Mouse (Mus musculus) limb, embryonic 12.5 days (tissue): ENCODE data around the gene Ugt1a6b. TPM values are rescaled to one million over a fixed set of nuclear protein-coding genes. Genes with fewer than 3 reads are reported as not detected.

ENCODE experiments used
- ATAC-seq: fragments of 200-750 bp; cut with Nextera tagmentation; 2 replicates; pipeline ENCODE4 v1.8.0; 2017; ENCODE audit warnings: low read depth, moderate TSS enrichment; ENCODE audit not compliant: insufficient number of reproducible peaks, insufficient read depth, low FRiP score, low TSS enrichment
- H3K27ac ChIP-seq: fragments of 300-500 bp; sonication (generic); 2 replicates; pipeline ENCODE4 v1.5.1; 2016; ENCODE audit warnings: mild to moderate bottlenecking, moderate library complexity
- H3K27me3 ChIP-seq: fragments of 300-500 bp; sonication (generic); 2 replicates; pipeline ENCODE4 v1.6.1; 2016; ENCODE audit warnings: mild to moderate bottlenecking, moderate library complexity
- H3K36me3 ChIP-seq: fragments of 300-500 bp; sonication (generic); 2 replicates; pipeline ENCODE4 v1.6.1; 2016; ENCODE audit warnings: mild to moderate bottlenecking, moderate library complexity
- H3K4me1 ChIP-seq: fragments of 300-500 bp; sonication (generic); replicated peaks from 2 replicates; pipeline ENCODE4 v1.6.1; 2016
- H3K4me2 ChIP-seq: fragments of 300-500 bp; sonication (generic); 2 replicates; pipeline ENCODE4 v1.6.1; 2016; ENCODE audit warnings: mild to moderate bottlenecking, moderate library complexity
- H3K4me3 ChIP-seq: fragments of 300-500 bp; sonication (generic); replicated peaks from 2 replicates; pipeline ENCODE4 v1.5.1; 2016; ENCODE audit warnings: mild to moderate bottlenecking
- H3K9ac ChIP-seq: fragments of 300-500 bp; sonication (generic); replicated peaks from 2 replicates; pipeline ENCODE4 v1.6.1; 2016; ENCODE audit warnings: mild to moderate bottlenecking, moderate library complexity
- H3K9me3 ChIP-seq: fragments of 300-500 bp; sonication (generic); 2 replicates; pipeline ENCODE4 v1.6.1; 2016; ENCODE audit warnings: mild to moderate bottlenecking, moderate library complexity
- WGBS: fragments of 180-500 bp; shearing (Covaris S2); methylation state at CpG from one replicate; pipeline ENCODE4 v1.1.7; 2016; 5-methylcytosine and 5-hydroxymethylcytosine counted together
- polyA plus RNA-seq: library from polyadenylated mRNA; unstranded; fragments of >200 nt; fragmentation: Nextera tagmentation; extraction: Ambion mirVana; gene quantifications from 2 replicates; pipeline ENCODE4 v1.2.1, GENCODE M21; 2016

Gene Ugt1a6b
- polyA plus RNA-seq, 1 experiment from 2014 or later = not detected

GRCm38 (mm10) chr1:88248658-88249057 lies 145.6 kb downstream of the Ugt1a6b start:
- Histone ChIP-seq H3K4me1 (no peaks in the 10 kb centered on the region), H3K27ac (no peak overlapping the region), H3K36me3 (no peaks in the 10 kb centered on the region), H3K4me3 (no peak overlapping the region), H3K9ac (no peak overlapping the region), H3K27me3 (no peaks in the 10 kb centered on the region), H3K9me3 (peaks cover 96% of the 10 kb centered on the region), H3K4me2 (no peak overlapping the region)
- no peak for ATAC-seq
- WGBS = 73% methylated on average over 4 of the region's 4 CpGs

GRCm38 (mm10) chr1:88249596-88249995 lies 146.5 kb downstream of the Ugt1a6b start:
- no peak overlapping the region for H3K4me3 ChIP-seq
- no peaks in the 10 kb centered on the region for H3K36me3 ChIP-seq
- no peak for ATAC-seq
- H3K27ac ChIP-seq = no peak overlapping the region
- no peak overlapping the region for H3K9ac ChIP-seq
- WGBS = 75% methylated on average over 7 of the region's 7 CpGs
- H3K9me3 ChIP-seq = peaks cover 96% of the 10 kb centered on the region
- H3K4me2 ChIP-seq = no peak overlapping the region
- H3K4me1 ChIP-seq = no peaks in the 10 kb centered on the region
- no peaks in the 10 kb centered on the region for H3K27me3 ChIP-seq

GRCm38 (mm10) chr1:88250023-88250422 lies 147.0 kb downstream of the Ugt1a6b start:
- Histone ChIP-seq H3K27me3 (no peaks in the 10 kb centered on the region), H3K36me3 (no peaks in the 10 kb centered on the region), H3K4me2 (no peak overlapping the region), H3K4me1 (no peaks in the 10 kb centered on the region), H3K9me3 (peaks cover 96% of the 10 kb centered on the region), H3K4me3 (no peak overlapping the region), H3K27ac (no peak overlapping the region), H3K9ac (no peak overlapping the region)
- WGBS = 81% methylated on average over 5 of the region's 5 CpGs
- no peak for ATAC-seq

- ATAC-seq = no peak
- 74% methylated on average over 8 of the region's 8 CpGs for WGBS
Observed at GRCm38 (mm10) chr1:88253106-88253505, 150.1 kb downstream of the Ugt1a6b start.

GRCm38 (mm10) chr1:88253540-88253939 lies 150.5 kb downstream of the Ugt1a6b start:
- no peaks in the 10 kb centered on the region for H3K36me3 ChIP-seq
- no peak overlapping the region for H3K27ac ChIP-seq
- ATAC-seq = no peak
- no peaks in the 10 kb centered on the region for H3K4me1 ChIP-seq
- peaks cover 94% of the 10 kb centered on the region for H3K9me3 ChIP-seq
- no peak overlapping the region for H3K4me3 ChIP-seq
- H3K9ac ChIP-seq = no peak overlapping the region
- H3K4me2 ChIP-seq = no peak overlapping the region
- 71% methylated on average over 6 of the region's 6 CpGs for WGBS
- no peaks in the 10 kb centered on the region for H3K27me3 ChIP-seq

More at GRCm38 (mm10) chr1:88253106-88253505, 150.1 kb downstream of the Ugt1a6b start:
- no peak overlapping the region for H3K9ac ChIP-seq
- H3K4me1 ChIP-seq = no peaks in the 10 kb centered on the region
- H3K27me3 ChIP-seq = no peaks in the 10 kb centered on the region
- peaks cover 96% of the 10 kb centered on the region for H3K9me3 ChIP-seq
- no peak overlapping the region for H3K4me3 ChIP-seq
- no peak overlapping the region for H3K4me2 ChIP-seq
- H3K36me3 ChIP-seq = no peaks in the 10 kb centered on the region
- no peak overlapping the region for H3K27ac ChIP-seq

- Histone ChIP-seq H3K36me3 (peaks cover 8% of the 10 kb centered on the region), H3K4me2 (no peak overlapping the region), H3K4me1 (no peaks in the 10 kb centered on the region), H3K4me3 (no peak overlapping the region), H3K9ac (no peak overlapping the region), H3K27me3 (no peaks in the 10 kb centered on the region), H3K9me3 (peaks cover 88% of the 10 kb centered on the region), H3K27ac (no peak overlapping the region)
- WGBS = 86% methylated on average over 12 of the region's 12 CpGs
- no peak for ATAC-seq
Observed at GRCm38 (mm10) chr1:88254793-88255465, 151.9 kb downstream of the Ugt1a6b start.

DNA sequence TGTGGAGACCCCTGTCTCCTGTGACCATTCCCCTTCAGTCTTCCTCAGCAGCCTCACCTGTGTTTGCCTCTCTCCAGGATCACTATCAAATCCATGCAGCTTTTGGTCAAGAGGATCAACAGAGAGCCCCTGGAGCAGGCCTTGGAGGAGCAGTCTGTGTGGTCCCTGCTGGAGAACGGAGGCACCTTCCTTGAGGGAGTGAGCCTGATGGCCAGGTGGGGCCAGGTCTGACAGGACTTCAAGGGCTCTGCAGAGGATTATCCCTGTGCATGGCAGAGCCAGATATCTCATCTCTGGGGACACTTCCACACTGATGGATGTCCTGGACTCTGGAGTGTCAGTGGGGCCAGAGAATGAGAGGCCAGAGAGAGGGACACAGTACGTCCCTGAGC lies 152.4 kb downstream of the Ugt1a6b start:
- H3K4me3 ChIP-seq = no peak overlapping the region
- 0 out of 2 replicates have a peak, but pooled peaks cover 2% of the 10 kb centered on the region for H3K4me1 ChIP-seq
- H3K9me3 ChIP-seq = peaks cover 86% of the 10 kb centered on the region
- ATAC-seq = no peak
- H3K27me3 ChIP-seq = no peaks in the 10 kb centered on the region
- WGBS = 53% methylated on average over 2 of the region's 2 CpGs
- no peak overlapping the region for H3K9ac ChIP-seq
- no peak overlapping the region for H3K27ac ChIP-seq
- H3K36me3 ChIP-seq = peaks cover 14% of the 10 kb centered on the region
- no peak overlapping the region for H3K4me2 ChIP-seq

DNA sequence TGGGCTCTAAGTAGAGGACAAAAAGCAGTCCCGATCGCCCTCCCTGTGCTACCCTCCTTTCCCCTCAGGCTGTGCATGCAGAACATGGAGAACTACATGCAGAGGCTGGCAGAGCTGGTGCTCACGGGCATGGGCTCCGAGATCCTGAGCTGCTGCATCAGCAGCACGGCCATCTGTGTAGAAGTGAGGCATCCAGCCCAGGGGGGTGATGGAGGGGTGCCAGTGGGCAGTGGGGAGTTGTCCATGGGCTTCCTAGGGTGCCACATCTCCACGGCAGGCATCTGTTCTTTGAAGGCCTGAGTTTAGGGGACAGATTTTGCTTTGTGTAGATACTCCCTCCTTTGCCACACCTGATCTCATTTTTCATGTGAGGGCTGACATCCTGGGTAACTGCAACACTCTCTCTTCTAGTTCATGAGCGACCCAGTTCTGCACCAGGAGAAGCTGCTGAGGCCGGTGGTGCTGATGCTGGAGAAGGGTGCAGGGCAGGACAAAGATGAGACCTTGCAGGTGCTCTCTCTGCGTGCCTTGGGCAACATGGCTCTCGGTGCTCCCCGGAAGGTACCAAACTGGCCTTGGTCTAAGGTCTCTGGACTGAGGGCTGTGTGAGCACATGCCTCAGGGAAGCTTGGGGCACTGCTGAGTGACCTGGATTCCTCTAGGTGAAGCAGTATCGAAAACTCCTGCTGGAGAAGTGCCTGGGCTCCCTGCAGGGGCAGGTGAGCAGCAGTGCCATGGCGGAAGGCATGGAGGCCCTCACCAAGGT lies 153.1 kb downstream of the Ugt1a6b start:
- WGBS = 80% methylated on average over 13 of the region's 13 CpGs
- Histone ChIP-seq H3K27me3 (no peaks in the 10 kb centered on the region), H3K4me2 (no peak overlapping the region), H3K4me1 (0 out of 2 replicates have a peak, but pooled peaks cover 2% of the 10 kb centered on the region), H3K4me3 (no peak overlapping the region), H3K27ac (no peak overlapping the region), H3K9ac (no peak overlapping the region), H3K9me3 (peaks cover 85% of the 10 kb centered on the region), H3K36me3 (peaks cover 21% of the 10 kb centered on the region)
- no peak for ATAC-seq

DNA sequence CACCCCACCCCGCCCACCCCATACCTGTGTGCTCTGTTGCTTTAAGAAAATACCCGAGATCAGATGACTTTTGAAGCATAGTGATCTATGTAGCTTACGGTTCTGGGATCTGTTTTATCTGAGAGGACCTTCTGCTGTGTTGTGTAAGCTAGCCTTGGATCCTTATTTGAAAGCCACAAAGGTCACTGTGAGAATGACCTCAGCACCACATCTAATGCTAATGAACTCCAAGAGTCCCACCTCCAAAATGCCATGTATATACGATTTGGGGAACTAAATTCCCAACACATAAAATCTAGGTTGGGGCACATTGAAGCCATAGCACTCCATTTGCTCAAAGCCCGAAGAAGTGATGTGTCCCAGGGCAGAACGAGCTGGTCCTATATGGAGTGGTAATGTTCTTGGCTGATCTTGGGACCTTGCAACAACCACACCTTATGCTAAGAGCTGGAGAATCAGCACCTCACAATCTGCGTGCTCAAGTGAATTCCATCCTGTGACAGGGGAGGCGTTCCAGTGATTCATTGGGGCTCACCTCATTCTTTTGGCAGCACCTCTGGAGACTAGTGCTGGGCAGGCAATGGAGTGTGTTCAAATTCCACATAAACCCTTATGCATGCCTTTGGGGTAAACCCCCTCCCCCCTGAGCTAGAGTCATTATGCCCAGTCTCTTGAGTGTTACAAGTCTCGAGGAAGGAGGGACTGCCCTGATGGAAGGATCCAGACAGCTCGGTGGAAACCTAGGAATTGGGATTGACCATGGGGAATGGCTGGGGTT lies 154.0 kb downstream of the Ugt1a6b start:
- 77% methylated on average over 10 of the region's 10 CpGs for WGBS
- H3K27me3 ChIP-seq = no peaks in the 10 kb centered on the region
- no peak overlapping the region for H3K9ac ChIP-seq
- no peak overlapping the region for H3K4me2 ChIP-seq
- no peak for ATAC-seq
- H3K4me1 ChIP-seq = 0 out of 2 replicates have a peak, but pooled peaks cover 2% of the 10 kb centered on the region
- peaks cover 84% of the 10 kb centered on the region for H3K9me3 ChIP-seq
- H3K27ac ChIP-seq = no peak overlapping the region
- H3K4me3 ChIP-seq = no peak overlapping the region
- peaks cover 30% of the 10 kb centered on the region for H3K36me3 ChIP-seq

GRCm38 (mm10) chr1:88257681-88258080 lies 154.6 kb downstream of the Ugt1a6b start:
- Histone ChIP-seq H3K9me3 (peaks cover 78% of the 10 kb centered on the region), H3K4me1 (0 out of 2 replicates have a peak, but pooled peaks cover 2% of the 10 kb centered on the region), H3K9ac (no peak overlapping the region), H3K36me3 (peaks cover 36% of the 10 kb centered on the region), H3K27ac (no peak overlapping the region), H3K27me3 (no peaks in the 10 kb centered on the region), H3K4me2 (no peak overlapping the region), H3K4me3 (no peak overlapping the region)
- WGBS = 81% methylated on average over 6 of the region's 6 CpGs
- no peak for ATAC-seq

DNA sequence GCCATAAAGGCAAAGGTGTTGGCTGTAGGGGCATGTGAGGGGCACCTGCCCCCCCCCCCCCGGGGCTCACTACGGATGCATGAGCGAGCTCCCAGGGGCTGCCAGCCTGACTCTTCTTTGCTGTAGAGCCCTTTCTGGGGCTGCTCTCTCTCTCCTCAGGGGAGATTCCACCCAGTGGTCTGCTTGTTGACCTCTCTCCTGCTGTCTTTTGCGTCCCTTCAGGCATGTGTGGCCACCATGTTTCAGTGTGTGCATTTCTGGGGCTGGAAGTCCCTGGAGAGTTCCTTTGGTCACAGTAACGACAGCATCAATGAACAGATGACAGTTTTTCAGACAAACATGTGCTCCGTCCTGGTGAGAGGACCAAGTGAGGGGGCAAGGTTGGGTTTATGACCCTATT lies 155.3 kb downstream of the Ugt1a6b start:
- Histone ChIP-seq H3K9me3 (peaks cover 71% of the 10 kb centered on the region), H3K4me2 (no peak overlapping the region), H3K27me3 (no peaks in the 10 kb centered on the region), H3K4me3 (no peak overlapping the region), H3K27ac (no peak overlapping the region), H3K4me1 (0 out of 2 replicates have a peak, but pooled peaks cover 2% of the 10 kb centered on the region), H3K9ac (no peak overlapping the region), H3K36me3 (peaks cover 43% of the 10 kb centered on the region)
- no peak for ATAC-seq
- WGBS = 70% methylated on average over 6 of the region's 6 CpGs
